Mouse (Mus musculus) kidney, embryonic 14.5 days (tissue): Measurements from ENCODE around the gene Arhgap35. TPM values are rescaled to one million over a fixed set of nuclear protein-coding genes. Genes with fewer than 3 reads are reported as not detected.

ENCODE experiments used
- ATAC-seq: fragments of 200-750 bp; cut with Nextera tagmentation; 2 replicates; pipeline ENCODE4 v1.8.0; 2017; ENCODE audit warnings: moderate number of reproducible peaks, mild to moderate bottlenecking, moderate TSS enrichment, moderate library complexity; ENCODE audit not compliant: low FRiP score, low TSS enrichment
- H3K27ac ChIP-seq: fragments of 300-500 bp; sonication (generic); 2 replicates; pipeline ENCODE4 v1.5.1; 2014; ENCODE audit warnings: low read depth, mild to moderate bottlenecking, low read length, moderate library complexity, mixed read lengths
- H3K27me3 ChIP-seq: fragments of 300-500 bp; sonication (generic); 2 replicates; pipeline ENCODE4 v1.6.1; 2014; ENCODE audit warnings: mild to moderate bottlenecking, low read length; ENCODE audit not compliant: control insufficient read depth, insufficient read depth
- H3K36me3 ChIP-seq: fragments of 300-500 bp; sonication (generic); 2 replicates; pipeline ENCODE4 v1.6.1; 2014; ENCODE audit warnings: low read length, mixed read lengths; ENCODE audit not compliant: control insufficient read depth, insufficient read depth
- H3K4me1 ChIP-seq: fragments of 300-500 bp; sonication (generic); 2 replicates; pipeline ENCODE4 v1.6.1; 2014; ENCODE audit warnings: low read length, mixed read lengths; ENCODE audit not compliant: control insufficient read depth, insufficient read depth
- H3K4me2 ChIP-seq: fragments of 300-500 bp; sonication (generic); replicated peaks from 2 replicates; pipeline ENCODE4 v1.6.1; 2014; ENCODE audit warnings: low read depth, mild to moderate bottlenecking, low read length
- H3K4me3 ChIP-seq: fragments of 300-500 bp; sonication (generic); 2 replicates; pipeline ENCODE4 v1.5.1; 2014; ENCODE audit warnings: mild to moderate bottlenecking, low read length
- H3K9ac ChIP-seq: fragments of 300-500 bp; sonication (generic); 2 replicates; pipeline ENCODE4 v1.6.1; 2014; ENCODE audit warnings: low read depth, mild to moderate bottlenecking, low read length, moderate library complexity
- H3K9me3 ChIP-seq: fragments of 300-500 bp; sonication (generic); 2 replicates; pipeline ENCODE4 v1.6.1; 2016; ENCODE audit warnings: low read length; ENCODE audit not compliant: control insufficient read depth
- WGBS: fragments of 180-500 bp; shearing (Covaris S2); extraction: QIAGEN DNeasy Blood & Tissue Kit; methylation state at CpG from one replicate; pipeline ENCODE4 v1.1.7; 2014; 5-methylcytosine and 5-hydroxymethylcytosine counted together
- polyA plus RNA-seq: library from polyadenylated mRNA; unstranded; fragments of >200 nt; fragmentation: Nextera tagmentation; extraction: Ambion mirVana; gene quantifications from 2 replicates; pipeline ENCODE4 v1.2.1, GENCODE M21; 2014

Arhgap35 gene
- polyA plus RNA-seq, 1 experiment from 2014 or later: 26.6 TPM

GRCm38 (mm10) chr7:16584384-16584783, 30.4 kb downstream of the Arhgap35 start:
- no peak overlapping the region for H3K9ac ChIP-seq
- H3K36me3 ChIP-seq: no peaks in the 10 kb centered on the region
- H3K27ac ChIP-seq: no peak overlapping the region
- no peak overlapping the region for H3K4me3 ChIP-seq
- H3K27me3 ChIP-seq: no peaks in the 10 kb centered on the region
- H3K9me3 ChIP-seq: no peaks in the 10 kb centered on the region
- H3K4me1 ChIP-seq: peaks cover 44% of the 10 kb centered on the region
- no peak overlapping the region for H3K4me2 ChIP-seq
- no peak for ATAC-seq

DNA sequence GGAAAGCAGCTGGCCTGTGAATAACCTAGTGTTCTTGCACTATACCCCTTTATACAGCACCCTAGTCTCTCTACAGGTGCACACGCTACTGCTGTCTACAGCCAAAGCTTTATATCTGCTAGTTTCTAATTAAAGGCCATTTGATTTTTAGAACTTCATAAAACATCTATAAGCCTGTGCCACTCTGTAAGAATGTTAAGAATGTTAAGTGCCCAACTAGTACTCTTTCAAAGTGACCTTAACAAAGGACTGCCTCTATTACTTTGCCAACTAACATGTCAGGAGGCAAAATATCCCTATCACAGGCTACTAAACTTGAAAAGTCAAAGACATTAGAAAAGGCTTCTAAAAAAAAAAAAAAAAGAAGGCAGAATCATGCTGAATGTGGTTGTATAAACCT, 31.0 kb downstream of the Arhgap35 start:
- no peak overlapping the region for H3K27ac ChIP-seq

DNA sequence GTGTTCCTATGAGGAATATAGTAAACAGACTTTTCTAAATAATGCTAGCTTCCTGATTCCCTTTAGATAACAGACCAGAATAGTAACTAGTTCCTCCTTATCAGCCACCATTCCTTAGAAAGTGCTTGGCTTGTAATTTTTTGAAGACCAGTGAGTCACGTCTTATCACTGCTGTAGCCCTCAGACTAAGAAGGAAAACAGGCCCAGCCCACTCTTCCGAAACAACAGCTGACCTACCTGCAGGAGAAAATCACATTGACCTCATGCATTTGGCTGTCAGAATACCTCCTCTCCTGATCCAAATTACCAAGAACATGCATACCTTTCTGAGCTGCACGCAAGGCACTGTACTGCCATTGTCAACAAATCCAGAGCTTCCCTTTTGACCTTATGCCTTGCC, 32.5 kb downstream of the Arhgap35 start:
- Histone ChIP-seq H3K27me3 (no peaks in the 10 kb centered on the region), H3K4me2 (no peak overlapping the region), H3K27ac (no peak overlapping the region; the same call in 1 of the 2 replicates), H3K4me3 (no peak overlapping the region), H3K9me3 (no peaks in the 10 kb centered on the region), H3K9ac (no peak overlapping the region), H3K36me3 (no peaks in the 10 kb centered on the region), H3K4me1 (peaks cover 46% of the 10 kb centered on the region)
- WGBS: 51% methylated on average over 3 of the region's 3 CpGs
- no peak for ATAC-seq

More for the DNA sequence above, 31.0 kb downstream of the Arhgap35 start:
- no peak overlapping the region for H3K4me3 ChIP-seq
- ATAC-seq: no peak
- H3K4me2 ChIP-seq: no peak overlapping the region
- H3K9me3 ChIP-seq: no peaks in the 10 kb centered on the region
- no peaks in the 10 kb centered on the region for H3K36me3 ChIP-seq
- H3K4me1 ChIP-seq: peaks cover 46% of the 10 kb centered on the region
- WGBS: 89% methylated on average over 1 of the region's 1 CpGs
- H3K9ac ChIP-seq: no peak overlapping the region
- H3K27me3 ChIP-seq: no peaks in the 10 kb centered on the region

GRCm38 (mm10) chr7:16581276-16582100, 33.3 kb downstream of the Arhgap35 start:
- Histone ChIP-seq H3K4me3 (no peak overlapping the region), H3K4me2 (no peak overlapping the region), H3K36me3 (no peaks in the 10 kb centered on the region), H3K27me3 (no peaks in the 10 kb centered on the region), H3K9ac (no peak overlapping the region), H3K4me1 (peaks cover 46% of the 10 kb centered on the region), H3K27ac (peak overlapping the region; percentile 83), H3K9me3 (no peaks in the 10 kb centered on the region)
- WGBS: 28% methylated on average over 13 of the region's 13 CpGs
- peak; percentile 83 for ATAC-seq

- Histone ChIP-seq H3K9me3 (no peaks in the 10 kb centered on the region), H3K4me3 (no peak overlapping the region), H3K27ac (no peak overlapping the region), H3K36me3 (no peaks in the 10 kb centered on the region), H3K4me2 (no peak overlapping the region), H3K27me3 (no peaks in the 10 kb centered on the region), H3K9ac (no peak overlapping the region), H3K4me1 (peaks cover 36% of the 10 kb centered on the region)
- no peak for ATAC-seq
- 67% methylated on average over 1 of the region's 1 CpGs for WGBS
These were observed 38.1 kb downstream of the Arhgap35 start for GRCm38 (mm10) chr7:16576719-16577118.

DNA sequence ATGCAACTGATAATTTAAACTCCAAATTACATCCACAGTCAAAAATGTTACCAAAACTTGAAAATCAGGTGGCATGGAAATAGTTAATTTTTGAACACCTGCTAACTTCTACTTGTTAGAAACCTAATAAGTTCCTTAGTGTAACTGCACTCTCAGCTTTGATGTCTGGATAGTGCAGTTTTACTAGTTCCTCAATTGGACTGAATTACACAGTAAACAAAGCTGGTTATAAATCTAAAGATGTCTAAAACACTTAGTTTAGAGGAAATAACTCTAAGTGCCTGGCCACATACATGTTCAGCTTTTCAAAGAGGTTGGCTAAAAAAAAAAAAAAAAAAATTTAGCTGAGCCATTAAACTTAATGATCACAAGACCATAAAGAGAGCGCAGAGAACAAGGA, 43.6 kb downstream of the Arhgap35 start:
- Histone ChIP-seq H3K9me3 (no peaks in the 10 kb centered on the region), H3K27ac (no peak overlapping the region), H3K4me1 (peaks cover 11% of the 10 kb centered on the region), H3K27me3 (no peaks in the 10 kb centered on the region), H3K4me3 (no peak overlapping the region), H3K36me3 (no peaks in the 10 kb centered on the region), H3K4me2 (no peak overlapping the region), H3K9ac (no peak overlapping the region)
- WGBS: 14% methylated on average over 1 of the region's 1 CpGs
- ATAC-seq: peak; percentile 39; the same call in 1 of the 2 replicates

GRCm38 (mm10) chr7:16570737-16571136, 44.1 kb downstream of the Arhgap35 start:
- 0 out of 2 replicates have a peak, but pooled peaks have one; percentile 16 for ATAC-seq
- 73% methylated on average over 1 of the region's 1 CpGs for WGBS
- Histone ChIP-seq H3K4me2 (no peak overlapping the region), H3K36me3 (no peaks in the 10 kb centered on the region), H3K4me1 (peaks cover 11% of the 10 kb centered on the region; the same call in 1 of the 2 replicates), H3K9me3 (no peaks in the 10 kb centered on the region), H3K9ac (no peak overlapping the region), H3K4me3 (no peak overlapping the region), H3K27ac (no peak overlapping the region), H3K27me3 (no peaks in the 10 kb centered on the region)

DNA sequence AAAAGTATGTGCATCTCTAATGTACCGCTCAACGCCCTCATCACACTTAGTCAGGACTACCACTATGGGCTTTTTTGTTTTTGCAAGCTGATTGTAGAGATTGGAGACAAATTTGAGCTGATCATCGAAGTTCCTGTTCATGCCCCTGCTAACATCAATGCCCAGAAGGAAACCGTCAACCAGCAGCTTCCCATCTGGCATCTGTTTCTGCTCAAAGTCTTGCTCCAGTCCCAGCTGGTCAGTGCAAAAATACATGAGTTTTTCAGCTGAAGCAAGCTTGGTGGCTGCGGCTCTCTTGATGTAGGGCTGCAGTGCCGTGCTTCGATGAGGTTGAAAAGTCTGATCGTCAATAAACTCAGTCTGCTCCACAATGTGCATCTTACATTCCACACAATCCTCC, 50.3 kb downstream of the Arhgap35 start:
- no peak overlapping the region for H3K27ac ChIP-seq
- no peak overlapping the region for H3K4me3 ChIP-seq
- H3K4me1 ChIP-seq: no peaks in the 10 kb centered on the region
- 93% methylated on average over 8 of the region's 8 CpGs for WGBS
- peaks cover 55% of the 10 kb centered on the region for H3K36me3 ChIP-seq
- no peaks in the 10 kb centered on the region for H3K9me3 ChIP-seq
- H3K27me3 ChIP-seq: no peaks in the 10 kb centered on the region
- H3K4me2 ChIP-seq: no peak overlapping the region
- H3K9ac ChIP-seq: no peak overlapping the region
- ATAC-seq: no peak

GRCm38 (mm10) chr7:16557783-16558538, 56.8 kb downstream of the Arhgap35 start:
- H3K27ac ChIP-seq: no peak overlapping the region

More at GRCm38 (mm10) chr7:16557783-16558538, 56.8 kb downstream of the Arhgap35 start:
- no peak for ATAC-seq
- no peaks in the 10 kb centered on the region for H3K9me3 ChIP-seq
- peaks cover 32% of the 10 kb centered on the region for H3K36me3 ChIP-seq
- no peak overlapping the region for H3K4me3 ChIP-seq
- no peak overlapping the region for H3K4me2 ChIP-seq
- H3K4me1 ChIP-seq: no peaks in the 10 kb centered on the region
- WGBS: 86% methylated on average over 9 of the region's 9 CpGs
- no peak overlapping the region for H3K9ac ChIP-seq
- H3K27me3 ChIP-seq: no peaks in the 10 kb centered on the region
